Mouse (Mus musculus): ENCODE data around the gene Hemk1.

GRCm38 (mm10) chr9:107357651-107358050 is 19.5 kb upstream of the Hemk1 start:
- TF ChIP-seq CTCF (IDR thresholded peaks at IDR 0.05; ENCODE audit: control insufficient read depth, insufficient read depth, insufficient replicate concordance, low read depth, low read length): peak; percentile 91
- no peak for TF ChIP-seq POLR2A (IDR thresholded peaks at IDR 0.05; ENCODE audit: control insufficient read depth, low read depth, low read length)

Measured in testis, adult 2 months (tissue).